Mouse (Mus musculus) erythroblast, embryonic 14.5 days (primary cell): ENCODE data around the gene Ndufb4.

ENCODE experiments used
- GATA1 ChIP-seq: IDR thresholded peaks from 2 replicates; pipeline ENCODE4 v1.6.1; 2012; ENCODE audit warnings: low read length, inconsistent platforms, mixed read lengths
- TAL1 ChIP-seq: IDR thresholded peaks from 3 replicates; pipeline ENCODE4 v1.6.1; 2012; ENCODE audit warnings: low read length, inconsistent platforms, mixed read lengths

- TF ChIP-seq GATA1 (no peak), TAL1 (no peak)
These were observed 5.2 kb downstream of the Ndufb4 start for GRCm38 (mm10) chr16:37649068-37649467.
